Mouse (Mus musculus): ENCODE measurements around the gene Ets1. TPM values are rescaled to one million over a fixed set of nuclear protein-coding genes. Genes with fewer than 3 reads are reported as not detected.

Ets1 gene
- polyA plus RNA-seq (2016; fragmentation: Nextera tagmentation; extraction: Ambion mirVana) = 32.8 and 36.6 TPM in 2 replicates

DNA sequence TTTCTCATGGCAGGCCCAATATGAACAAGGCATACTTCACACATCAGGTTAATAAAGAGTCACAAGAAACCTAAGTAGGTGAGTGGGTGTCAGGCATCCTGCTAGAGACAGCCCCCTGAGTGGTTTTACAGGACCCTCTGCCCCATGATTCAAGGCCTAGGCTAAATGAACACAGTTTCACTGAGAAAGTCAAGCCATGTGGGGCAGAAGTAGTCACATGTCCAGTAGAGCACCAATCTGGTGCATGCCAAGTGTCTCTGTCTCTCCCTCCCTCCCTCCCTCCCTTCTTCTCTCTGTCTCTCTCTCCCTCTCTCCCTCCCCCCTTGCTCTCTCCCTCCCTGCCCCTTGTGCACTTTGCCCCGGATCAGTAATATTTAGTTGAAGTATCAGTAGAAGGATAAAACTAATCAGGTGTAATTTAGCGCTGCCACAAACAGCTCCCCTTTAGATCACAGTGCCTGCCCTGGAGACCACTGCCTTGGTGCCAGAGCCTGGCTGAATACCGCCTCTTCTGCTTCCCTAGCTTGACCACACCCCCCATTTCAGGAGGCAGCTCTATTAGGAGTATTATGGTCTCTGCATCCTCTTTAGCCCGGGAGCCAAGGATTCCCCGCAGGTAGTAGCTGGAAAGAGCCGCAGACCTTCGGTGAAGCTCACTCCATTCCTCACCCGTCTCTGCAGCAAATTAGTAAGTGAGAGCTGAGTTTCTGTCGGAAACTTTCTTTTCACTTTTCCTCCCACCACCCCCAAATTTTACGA is at the start of gene Ets1:
Gene Ets1, plus strand, starts transcription at position 595 of the 759 bp plus-strand sequence.
- Histone ChIP-seq H3K4me3 (no peak within 1 kb of the TSS), H3K27ac (no peak within 1 kb of the TSS)

DNA sequence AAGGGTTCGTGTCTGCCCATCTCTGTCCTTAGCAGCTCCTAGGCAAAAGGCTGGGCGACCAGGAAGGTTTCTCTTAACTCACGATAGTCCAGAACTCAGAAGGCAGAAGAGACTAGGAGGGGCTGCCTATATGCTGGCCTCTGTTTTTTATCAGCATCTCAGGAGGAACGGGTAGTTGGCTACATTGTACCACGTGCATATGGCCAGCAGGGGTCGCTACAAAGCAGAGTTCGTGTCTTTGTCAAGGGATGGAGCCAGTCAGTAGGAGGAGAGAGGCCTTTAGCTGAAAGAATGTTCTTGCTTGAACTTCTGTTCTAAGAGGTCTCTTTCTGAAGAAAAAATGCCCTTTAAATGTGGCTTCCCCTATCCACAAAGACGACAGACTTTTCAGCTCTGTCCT is 46.1 kb upstream of the Ets1 start:
- Histone ChIP-seq H3K4me2 (replicated peaks) (0 out of 2 replicates have a peak overlapping the region, but pooled peaks have one; percentile 7), H3K9me3 (no peaks in the 10 kb centered on the region), H3K4me3 (no peak overlapping the region), H3K36me3 (no peaks in the 10 kb centered on the region), H3K4me1 (peaks cover 9% of the 10 kb centered on the region), H3K27me3 (replicated peaks) (peaks cover 10% of the 10 kb centered on the region), H3K27ac (no peak overlapping the region), H3K9ac (no peak overlapping the region)
- peak; percentile 75; the same call in 1 of the 2 replicates for ATAC-seq (ENCODE audit: low FRiP score, low read depth)
- 11% methylated on average over 8 of the region's 8 CpGs for WGBS

More for the DNA sequence above, at the start of gene Ets1:
- 2% methylated on average over 10 of the region's 10 CpGs for WGBS
- H3K4me1 ChIP-seq = no peaks in the 10 kb centered on the region
- peak within 1 kb of the TSS; percentile 36; the same call in 1 of the 2 replicates for H3K4me2 ChIP-seq (replicated peaks)
- peaks cover 22% of the 10 kb centered on the region for H3K27me3 ChIP-seq (replicated peaks)
- H3K9ac ChIP-seq = no peak within 1 kb of the TSS
- ATAC-seq (ENCODE audit: low FRiP score, low read depth) = no peak
- no peaks in the 10 kb centered on the region for H3K9me3 ChIP-seq
- no peaks in the 10 kb centered on the region for H3K36me3 ChIP-seq

DNA sequence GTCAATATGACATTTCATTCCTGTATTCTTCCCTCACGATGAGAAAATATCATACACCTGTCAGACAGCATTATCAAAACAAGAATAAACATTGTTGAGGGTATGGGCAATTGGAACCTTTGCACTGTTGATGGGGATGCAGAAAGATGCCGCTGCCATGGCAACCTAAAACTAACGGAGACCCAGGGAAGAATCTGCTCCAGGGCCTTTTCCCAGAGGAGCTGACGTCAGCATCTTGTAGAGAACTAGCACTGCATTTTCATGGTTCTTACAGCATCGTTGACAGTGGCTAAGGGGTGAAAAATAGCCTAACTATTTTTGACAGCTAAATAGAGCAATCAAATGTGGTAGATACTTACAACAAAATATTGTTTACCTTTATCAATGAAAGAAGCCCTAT is 45.5 kb upstream of the Ets1 start:
- Histone ChIP-seq H3K4me2 (replicated peaks) (no peak overlapping the region), H3K4me3 (no peak overlapping the region), H3K36me3 (no peaks in the 10 kb centered on the region), H3K27ac (no peak overlapping the region), H3K9me3 (no peaks in the 10 kb centered on the region), H3K4me1 (peaks cover 9% of the 10 kb centered on the region), H3K27me3 (replicated peaks) (peaks cover 11% of the 10 kb centered on the region), H3K9ac (no peak overlapping the region)
- no peak for ATAC-seq (ENCODE audit: low FRiP score, low read depth)
- 51% methylated on average over 5 of the region's 5 CpGs for WGBS

DNA sequence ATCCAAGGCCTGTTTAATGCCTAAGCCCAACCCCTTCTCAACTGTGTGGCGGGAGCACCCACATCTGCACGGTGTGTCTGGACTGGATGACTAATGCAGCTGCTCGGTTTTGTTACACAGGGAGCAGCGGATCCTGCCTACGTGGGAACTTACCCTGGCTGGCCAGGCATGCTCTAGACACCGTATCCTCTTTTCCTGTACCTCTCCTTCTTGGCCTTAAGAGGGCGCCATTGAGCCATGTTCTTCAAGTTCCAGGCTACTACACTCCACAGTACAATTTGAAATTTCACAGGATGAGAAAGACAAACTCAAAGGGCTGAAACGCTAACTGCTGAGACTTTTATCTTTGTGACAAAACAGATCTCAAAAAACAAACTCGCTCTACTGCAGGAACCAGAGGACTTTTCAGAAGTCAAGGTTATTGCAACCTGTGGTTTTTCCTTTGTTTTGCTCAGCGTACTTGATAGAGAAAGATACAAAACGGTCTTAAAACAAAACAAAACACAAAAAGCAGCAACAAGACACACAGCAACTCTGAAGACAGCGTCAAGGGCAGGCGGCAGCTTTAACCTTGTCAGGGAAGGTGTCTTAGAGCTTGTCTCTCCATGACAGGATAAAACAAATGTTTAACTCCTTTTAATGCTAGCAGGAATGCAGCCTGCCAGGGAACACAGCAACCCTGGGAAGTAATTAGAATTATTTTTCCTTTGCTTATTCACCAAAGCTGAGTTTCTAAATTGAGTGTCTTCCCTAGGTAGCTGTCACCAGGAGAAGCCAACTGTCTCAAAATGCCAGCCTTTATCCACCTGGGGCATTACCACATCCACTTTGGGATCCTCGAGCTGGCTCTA is 44.1 kb upstream of the Ets1 start:
- Histone ChIP-seq H3K4me3 (no peak overlapping the region), H3K9ac (no peak overlapping the region), H3K4me1 (peaks cover 9% of the 10 kb centered on the region), H3K4me2 (replicated peaks) (0 out of 2 replicates have a peak overlapping the region, but pooled peaks have one; percentile 12), H3K27ac (no peak overlapping the region), H3K9me3 (no peaks in the 10 kb centered on the region), H3K36me3 (no peaks in the 10 kb centered on the region), H3K27me3 (replicated peaks) (peaks cover 14% of the 10 kb centered on the region)
- ATAC-seq (ENCODE audit: low FRiP score, low read depth) = peak; percentile 76
- WGBS = 11% methylated on average over 14 of the region's 14 CpGs

DNA sequence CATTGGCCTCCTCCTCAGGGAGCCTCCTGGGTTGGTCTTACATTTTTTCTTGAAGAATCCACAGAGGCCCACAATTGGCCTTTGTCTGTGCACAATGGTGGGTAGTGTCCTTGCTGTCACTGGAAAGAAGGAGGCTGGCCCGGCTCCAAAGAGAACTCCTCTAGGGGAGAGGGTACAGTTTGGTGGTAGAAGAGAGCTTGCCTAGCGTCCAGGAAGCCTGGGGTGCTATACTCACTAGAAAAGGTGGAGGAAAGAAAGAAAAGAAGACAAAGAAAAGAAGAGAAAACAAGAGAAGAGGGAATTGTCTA is 43.5 kb upstream of the Ets1 start:
- Histone ChIP-seq H3K9ac (no peak overlapping the region), H3K4me1 (peaks cover 9% of the 10 kb centered on the region), H3K4me2 (replicated peaks) (no peak overlapping the region), H3K36me3 (no peaks in the 10 kb centered on the region), H3K4me3 (no peak overlapping the region), H3K9me3 (no peaks in the 10 kb centered on the region), H3K27ac (no peak overlapping the region), H3K27me3 (replicated peaks) (peaks cover 17% of the 10 kb centered on the region)
- 12% methylated on average over 2 of the region's 2 CpGs for WGBS
- no peak for ATAC-seq (ENCODE audit: low FRiP score, low read depth)

DNA sequence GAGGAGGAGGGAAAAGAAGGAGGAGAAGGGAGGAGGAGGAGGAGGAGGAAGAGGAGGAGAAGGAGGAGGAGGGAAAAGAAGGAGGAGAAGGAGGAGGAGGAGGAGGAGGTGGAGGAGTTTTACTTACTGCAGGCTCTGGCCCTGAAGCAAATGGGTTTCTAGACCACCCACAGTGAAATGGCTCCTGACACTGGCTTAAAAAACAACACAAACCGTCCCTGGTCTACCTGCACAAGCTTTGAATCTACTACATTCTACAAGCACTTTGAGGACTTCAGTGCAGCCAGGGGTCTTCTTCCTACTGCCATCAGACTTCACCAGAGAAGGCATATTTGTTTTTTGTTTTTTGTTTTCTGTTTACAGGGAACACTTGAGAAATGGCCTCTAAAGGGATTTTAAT is 42.2 kb upstream of the Ets1 start:
- Histone ChIP-seq H3K36me3 (no peaks in the 10 kb centered on the region), H3K4me1 (peaks cover 9% of the 10 kb centered on the region), H3K9me3 (no peaks in the 10 kb centered on the region), H3K27ac (no peak overlapping the region), H3K27me3 (replicated peaks) (peaks cover 18% of the 10 kb centered on the region), H3K9ac (no peak overlapping the region), H3K4me2 (replicated peaks) (no peak overlapping the region), H3K4me3 (no peak overlapping the region)
- ATAC-seq (ENCODE audit: low FRiP score, low read depth) = no peak
- 7% methylated on average over 1 of the region's 1 CpGs for WGBS

DNA sequence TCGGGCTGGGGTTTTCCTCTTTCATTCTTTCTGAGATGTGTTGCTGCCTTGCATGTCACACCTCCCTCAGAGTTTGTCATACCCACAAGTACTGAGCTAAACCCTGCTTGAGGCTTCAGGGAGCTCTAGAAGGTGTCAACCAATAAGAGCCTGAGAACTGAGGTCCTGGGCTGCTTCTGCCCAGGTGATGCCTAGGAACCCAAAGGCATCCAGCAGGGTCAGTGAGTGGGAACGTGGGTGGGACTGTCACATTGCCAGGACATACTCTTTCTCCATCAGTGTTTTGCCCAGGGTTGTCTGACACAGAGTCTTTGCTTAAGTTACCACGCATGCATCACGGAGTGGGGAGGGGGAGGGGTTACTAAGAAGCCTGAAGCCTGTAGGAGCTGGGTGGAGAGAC is 41.7 kb upstream of the Ets1 start:
- H3K4me1 ChIP-seq = peaks cover 9% of the 10 kb centered on the region
- H3K9ac ChIP-seq = no peak overlapping the region
- ATAC-seq (ENCODE audit: low FRiP score, low read depth) = no peak
- 48% methylated on average over 4 of the region's 4 CpGs for WGBS
- no peaks in the 10 kb centered on the region for H3K9me3 ChIP-seq
- H3K4me3 ChIP-seq = no peak overlapping the region
- no peaks in the 10 kb centered on the region for H3K36me3 ChIP-seq
- H3K4me2 ChIP-seq (replicated peaks) = no peak overlapping the region
- peaks cover 18% of the 10 kb centered on the region for H3K27me3 ChIP-seq (replicated peaks)
- H3K27ac ChIP-seq = no peak overlapping the region

DNA sequence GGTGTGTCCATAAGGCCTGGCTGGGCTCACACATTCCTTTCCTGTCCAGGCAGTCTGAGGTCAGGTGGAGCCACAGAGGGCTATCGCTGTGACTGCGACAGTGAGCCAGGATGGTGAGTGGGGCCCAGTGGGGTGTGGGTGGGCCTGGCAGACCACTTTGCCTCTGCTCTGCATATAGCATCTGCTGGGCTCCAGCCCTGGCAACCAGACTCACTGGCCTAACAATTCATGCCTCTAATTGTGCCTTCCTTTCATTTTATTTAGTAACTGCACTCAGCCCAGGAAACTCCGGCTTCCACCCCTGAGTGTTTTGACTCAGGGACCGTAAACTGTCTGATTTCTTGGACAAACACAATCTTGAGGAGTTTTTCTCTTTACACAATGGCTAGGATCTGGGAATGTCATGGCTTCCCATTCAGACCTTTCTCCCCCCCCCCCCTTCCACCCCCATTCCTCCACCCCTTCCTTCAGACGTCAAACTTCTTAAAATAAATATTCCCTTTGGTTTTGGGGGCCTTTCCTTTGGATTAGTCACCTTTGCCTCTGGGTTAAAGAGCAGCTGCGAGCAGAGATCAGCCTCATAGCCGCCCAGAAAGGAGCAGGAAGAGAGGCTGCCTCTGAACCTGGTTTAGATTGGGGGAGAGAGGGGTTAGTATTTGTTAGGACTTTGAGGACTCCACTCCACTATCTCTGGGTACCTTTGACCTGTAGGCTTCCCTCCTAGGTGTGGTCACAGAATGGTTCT is 40.8 kb upstream of the Ets1 start:
- Histone ChIP-seq H3K9me3 (no peaks in the 10 kb centered on the region), H3K27me3 (replicated peaks) (peaks cover 18% of the 10 kb centered on the region), H3K4me1 (peaks cover 9% of the 10 kb centered on the region), H3K4me3 (no peak overlapping the region), H3K9ac (no peak overlapping the region), H3K4me2 (replicated peaks) (no peak overlapping the region), H3K36me3 (no peaks in the 10 kb centered on the region), H3K27ac (no peak overlapping the region)
- ATAC-seq (ENCODE audit: low FRiP score, low read depth) = no peak
- 45% methylated on average over 7 of the region's 7 CpGs for WGBS

DNA sequence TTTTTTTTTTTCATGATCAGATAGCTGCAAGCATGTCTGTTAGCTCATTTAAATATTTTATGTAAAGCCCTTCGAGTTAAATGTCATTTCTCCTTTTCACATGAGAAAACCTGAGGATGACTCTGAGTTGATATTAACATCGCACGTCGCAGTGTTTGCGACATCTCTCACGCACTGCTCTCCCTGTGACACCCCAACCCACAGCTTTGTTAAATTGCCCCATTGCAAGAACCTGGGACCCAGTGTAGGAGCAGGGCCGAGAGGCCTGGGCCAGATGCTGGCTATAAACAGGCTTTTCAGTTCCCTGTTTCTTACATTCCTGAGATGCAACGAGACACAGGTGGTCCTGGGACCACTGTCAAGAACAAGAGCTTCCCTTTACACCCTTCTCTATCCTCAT is 39.7 kb upstream of the Ets1 start:
- ATAC-seq (ENCODE audit: low FRiP score, low read depth) = no peak

GRCm38 (mm10) chr9:32601953-32602352 is 34.1 kb upstream of the Ets1 start:
- H3K27me3 ChIP-seq (replicated peaks) = 0 out of 2 replicates have a peak, but pooled peaks cover 4% of the 10 kb centered on the region
- no peak overlapping the region for H3K27ac ChIP-seq
- no peak overlapping the region for H3K9ac ChIP-seq
- ATAC-seq (ENCODE audit: low FRiP score, low read depth) = no peak
- H3K9me3 ChIP-seq = no peaks in the 10 kb centered on the region
- 85% methylated on average over 5 of the region's 5 CpGs for WGBS
- no peak overlapping the region for H3K4me2 ChIP-seq (replicated peaks)
- H3K4me3 ChIP-seq = no peak overlapping the region
- H3K36me3 ChIP-seq = no peaks in the 10 kb centered on the region
- no peaks in the 10 kb centered on the region for H3K4me1 ChIP-seq

More for the DNA sequence above, 39.7 kb upstream of the Ets1 start:
- 72% methylated on average over 8 of the region's 8 CpGs for WGBS
- peaks cover 9% of the 10 kb centered on the region for H3K4me1 ChIP-seq
- no peak overlapping the region for H3K27ac ChIP-seq
- H3K9ac ChIP-seq = no peak overlapping the region
- H3K27me3 ChIP-seq (replicated peaks) = peaks cover 18% of the 10 kb centered on the region
- no peaks in the 10 kb centered on the region for H3K9me3 ChIP-seq
- H3K4me3 ChIP-seq = no peak overlapping the region
- H3K36me3 ChIP-seq = no peaks in the 10 kb centered on the region
- H3K4me2 ChIP-seq (replicated peaks) = no peak overlapping the region

GRCm38 (mm10) chr9:32603097-32603496 is 32.9 kb upstream of the Ets1 start:
- WGBS = 87% methylated on average over 7 of the region's 7 CpGs
- no peaks in the 10 kb centered on the region for H3K9me3 ChIP-seq
- H3K27me3 ChIP-seq (replicated peaks) = no peaks in the 10 kb centered on the region
- no peak overlapping the region for H3K4me2 ChIP-seq (replicated peaks)
- no peaks in the 10 kb centered on the region for H3K36me3 ChIP-seq
- ATAC-seq (ENCODE audit: low FRiP score, low read depth) = no peak
- H3K4me1 ChIP-seq = no peaks in the 10 kb centered on the region
- H3K4me3 ChIP-seq = no peak overlapping the region
- no peak overlapping the region for H3K9ac ChIP-seq
- H3K27ac ChIP-seq = no peak overlapping the region

DNA sequence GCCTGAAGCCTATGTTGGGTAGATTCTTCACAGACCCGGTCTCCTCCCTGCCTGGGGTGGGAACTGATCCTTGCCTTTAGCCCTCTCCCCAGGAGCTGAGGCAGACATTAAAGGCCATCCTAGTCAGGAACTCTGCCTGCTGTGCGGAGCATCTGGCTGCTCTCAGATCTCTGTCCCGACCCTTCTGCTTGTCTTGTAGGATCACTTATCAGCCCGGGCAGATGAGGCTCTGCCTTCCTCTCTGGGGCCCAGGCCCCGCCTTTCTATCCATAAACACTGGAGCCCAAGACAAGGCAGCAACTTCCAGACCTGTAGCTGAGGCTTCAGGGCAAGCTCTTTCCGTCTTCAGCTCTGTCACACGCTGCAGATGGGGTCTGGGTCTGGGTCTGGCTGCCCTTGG is 28.8 kb upstream of the Ets1 start:
- Histone ChIP-seq H3K4me3 (no peak overlapping the region), H3K4me1 (no peaks in the 10 kb centered on the region), H3K27me3 (replicated peaks) (no peaks in the 10 kb centered on the region), H3K36me3 (no peaks in the 10 kb centered on the region), H3K9ac (no peak overlapping the region), H3K27ac (no peak overlapping the region), H3K4me2 (replicated peaks) (no peak overlapping the region), H3K9me3 (no peaks in the 10 kb centered on the region)
- 24% methylated on average over 7 of the region's 7 CpGs for WGBS
- no peak for ATAC-seq (ENCODE audit: low FRiP score, low read depth)

Measured in neural tube, embryonic 12.5 days (tissue).